Mouse (Mus musculus) urinary bladder, postnatal 14 days (tissue): ENCODE measurements around the gene Pipox.

Experiments
- DNase-seq: peaks from one replicate; pipeline ENCODE4 v3.0.0; 2021; ENCODE audit warnings: low spot score

The Pipox gene

DNA sequence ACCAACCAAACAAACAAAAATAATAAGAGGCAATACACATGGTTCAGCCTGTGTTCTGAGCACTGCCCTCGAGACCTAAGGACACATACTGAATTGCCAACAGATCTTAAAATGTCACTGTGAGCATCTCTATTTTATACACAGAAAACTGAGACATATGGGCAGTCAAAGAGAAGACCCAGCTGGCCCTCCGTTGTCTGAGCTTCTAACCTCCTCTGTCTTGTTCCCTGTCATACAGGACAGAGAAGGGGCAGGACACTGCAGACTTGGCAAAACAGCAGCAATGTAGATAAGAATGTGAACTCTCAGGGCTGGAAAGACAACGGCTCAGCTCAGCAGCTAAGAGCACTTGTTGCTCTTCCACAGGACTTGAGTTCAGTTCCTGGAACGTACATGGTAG lies 14.6 kb upstream of the Pipox start:
- DNase-seq: no peak

DNA sequence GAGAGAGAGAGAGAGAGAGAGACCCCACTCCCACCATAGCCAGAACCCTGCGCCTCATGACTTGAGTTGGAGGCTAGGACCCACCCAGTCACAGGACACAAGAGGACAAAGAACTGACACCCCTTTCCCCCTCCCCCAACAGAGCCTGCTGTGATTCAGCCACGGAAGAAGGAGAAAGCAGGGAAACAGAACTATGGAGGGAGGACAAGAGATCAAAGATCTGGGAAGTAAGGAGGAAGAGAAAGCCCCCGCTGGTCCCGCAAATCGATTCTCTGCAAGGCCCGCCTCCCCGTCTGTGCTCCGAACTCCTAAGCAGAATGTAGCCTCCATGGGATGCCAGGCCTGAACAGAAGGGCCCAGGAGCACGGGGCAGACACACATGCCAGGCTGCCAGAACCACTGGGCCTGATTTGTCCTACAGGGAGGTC lies 12.9 kb upstream of the Pipox start:
- DNase-seq: no peak

DNA sequence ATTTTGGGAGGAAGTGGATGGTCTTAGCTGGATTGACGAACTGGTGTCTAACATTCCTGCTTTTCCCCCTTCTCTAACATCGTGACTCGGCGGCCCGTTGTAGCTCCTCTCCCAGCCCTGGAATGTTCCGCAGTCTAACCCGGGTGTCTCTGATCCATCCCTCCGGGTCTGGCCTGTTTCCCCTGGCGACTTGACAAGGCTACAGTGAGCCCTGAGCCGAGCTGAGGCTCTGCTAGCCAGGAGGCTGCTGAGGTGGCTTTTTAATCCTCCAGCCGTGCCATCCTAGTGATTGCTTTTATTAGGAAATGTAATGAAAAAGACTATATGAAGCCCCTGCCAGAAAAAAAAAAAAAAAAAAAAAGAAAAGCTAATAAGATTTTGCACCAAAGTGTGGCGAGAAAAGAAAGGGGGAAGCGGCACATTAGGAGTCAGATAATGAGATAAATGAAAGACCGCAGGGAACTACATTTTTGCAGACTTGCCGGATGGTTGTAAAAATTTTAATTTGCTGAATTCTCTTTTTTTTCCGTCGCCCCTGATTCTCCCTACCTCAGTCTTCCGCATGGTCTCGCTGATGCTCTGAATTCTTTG lies 12.3 kb upstream of the Pipox start:
- peak; percentile 28 for DNase-seq

DNA sequence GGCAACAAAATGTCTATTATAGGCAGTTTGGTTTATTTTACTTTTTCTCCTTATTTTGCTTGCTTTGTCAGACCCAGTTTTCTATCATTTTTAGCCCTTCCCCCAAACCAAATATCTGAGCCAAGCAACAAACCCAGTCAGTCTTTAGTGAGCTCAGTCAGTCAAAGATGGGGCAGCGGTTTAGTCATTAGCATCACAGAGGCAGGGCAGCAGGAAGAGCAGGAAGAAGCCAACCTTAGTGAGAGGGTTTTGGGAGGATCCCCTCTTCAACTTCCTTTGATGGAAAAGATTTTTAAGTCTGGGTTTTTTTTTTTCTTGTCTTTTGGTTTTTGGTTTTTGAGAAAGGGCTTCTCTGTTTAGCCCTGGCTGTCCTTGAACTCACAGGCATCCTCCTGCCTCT lies 10.8 kb upstream of the Pipox start:
- no peak for DNase-seq

DNA sequence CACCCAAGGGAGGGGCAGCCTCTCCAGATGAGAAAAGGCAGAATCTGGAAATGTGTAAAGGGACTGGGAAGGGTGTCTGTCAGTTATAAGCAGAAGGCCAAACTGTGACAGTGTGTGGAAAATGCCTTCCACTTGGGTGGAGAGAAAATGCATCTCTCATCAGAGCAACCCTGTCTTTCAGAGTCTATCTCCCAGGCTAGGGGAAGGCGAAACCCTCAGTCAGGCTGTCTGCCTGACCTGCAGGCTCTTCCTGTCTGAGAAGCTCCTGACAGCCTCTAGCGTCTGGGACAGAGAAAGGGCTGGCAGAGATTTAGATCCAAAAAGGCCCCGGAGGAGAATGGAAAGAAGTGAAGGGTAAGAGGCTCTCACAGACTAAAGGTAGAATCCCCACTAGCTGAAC lies 9.9 kb upstream of the Pipox start:
- no peak for DNase-seq

DNA sequence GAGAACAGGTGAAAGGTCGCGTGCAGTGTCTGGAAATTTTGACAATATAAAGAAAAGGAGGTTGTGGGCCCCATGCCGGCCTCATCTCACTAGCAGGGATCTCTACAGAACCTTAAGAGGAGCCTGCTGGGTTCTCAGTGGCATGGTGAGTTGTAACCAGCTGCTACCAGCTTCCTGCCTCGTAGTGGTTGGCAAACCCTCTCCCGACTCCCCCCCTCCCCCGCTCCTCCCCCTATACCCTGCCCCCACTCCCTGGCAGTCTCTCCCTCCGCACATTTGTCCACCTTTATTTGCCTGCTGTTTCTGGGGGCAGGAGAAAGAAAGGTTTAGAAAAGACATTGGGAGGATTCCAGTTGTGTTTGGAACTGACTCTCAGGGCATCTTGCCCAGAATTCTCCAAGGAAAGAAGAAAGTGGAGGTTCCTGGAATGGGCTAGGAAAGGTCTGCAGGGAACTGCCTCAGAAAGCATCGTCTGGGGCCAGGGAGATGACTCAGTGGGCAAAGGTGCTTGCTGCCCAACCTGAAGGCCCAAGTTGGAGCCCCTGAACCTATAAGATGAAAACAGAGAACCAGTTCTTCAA lies 8.0 kb upstream of the Pipox start:
- DNase-seq: no peak

DNA sequence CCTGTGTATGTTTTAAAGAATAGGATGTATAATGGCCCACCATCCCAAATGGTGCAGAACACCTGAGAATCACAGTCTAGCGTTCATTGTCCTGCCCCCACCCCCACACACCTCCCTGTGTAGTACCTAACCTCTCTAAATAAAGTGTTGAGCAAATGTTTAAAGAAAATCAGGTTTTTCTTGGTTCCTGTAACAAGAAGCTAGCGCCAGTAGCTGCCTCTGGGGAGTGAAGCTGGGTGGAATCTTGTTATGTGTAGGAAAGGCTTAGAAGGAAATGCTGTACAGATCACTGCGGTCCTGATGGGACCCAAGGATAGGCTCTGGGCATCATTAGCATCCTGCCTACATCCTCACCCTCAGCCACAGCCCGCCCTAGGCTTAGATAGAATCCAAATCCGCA lies 7.5 kb upstream of the Pipox start:
- peak; percentile 22 for DNase-seq

DNA sequence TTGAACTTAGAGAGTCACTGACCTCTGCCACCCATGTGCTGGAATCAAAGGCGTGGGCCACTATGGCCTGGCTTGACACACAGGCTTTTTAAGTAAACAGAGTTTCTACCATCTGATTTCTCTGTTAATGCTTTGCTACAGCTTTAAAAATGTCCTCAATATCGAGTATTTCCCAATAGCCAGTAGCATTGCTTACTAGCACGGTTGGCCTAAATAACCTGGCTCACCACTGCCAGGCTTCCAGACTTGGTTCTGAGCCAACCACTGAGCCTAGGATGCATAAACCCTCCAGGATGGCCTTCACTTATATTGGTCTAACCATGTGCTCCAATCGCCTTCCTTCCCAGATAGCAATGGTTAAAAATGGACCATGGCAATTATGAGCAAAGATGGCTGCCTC lies 6.8 kb upstream of the Pipox start:
- DNase-seq: no peak

DNA sequence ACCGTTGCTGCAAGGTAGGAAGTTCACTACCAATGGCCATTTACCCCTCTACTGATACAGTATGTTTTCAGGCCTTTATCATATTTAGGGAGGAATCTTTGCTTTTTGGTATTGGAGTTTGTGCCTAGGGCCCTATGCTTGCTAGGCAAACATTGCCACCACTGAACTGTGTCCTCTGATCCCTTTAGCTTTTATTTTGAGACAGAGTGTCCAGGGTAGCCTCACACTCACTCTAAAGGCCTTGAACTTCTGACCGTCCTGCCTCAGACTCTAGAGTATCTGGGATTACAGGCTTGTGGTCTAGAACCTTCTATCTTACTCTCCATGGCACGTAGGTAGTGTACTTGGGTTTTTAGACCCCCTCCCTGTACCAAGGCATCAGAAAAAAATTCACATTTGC lies 6.3 kb upstream of the Pipox start:
- DNase-seq: no peak

DNA sequence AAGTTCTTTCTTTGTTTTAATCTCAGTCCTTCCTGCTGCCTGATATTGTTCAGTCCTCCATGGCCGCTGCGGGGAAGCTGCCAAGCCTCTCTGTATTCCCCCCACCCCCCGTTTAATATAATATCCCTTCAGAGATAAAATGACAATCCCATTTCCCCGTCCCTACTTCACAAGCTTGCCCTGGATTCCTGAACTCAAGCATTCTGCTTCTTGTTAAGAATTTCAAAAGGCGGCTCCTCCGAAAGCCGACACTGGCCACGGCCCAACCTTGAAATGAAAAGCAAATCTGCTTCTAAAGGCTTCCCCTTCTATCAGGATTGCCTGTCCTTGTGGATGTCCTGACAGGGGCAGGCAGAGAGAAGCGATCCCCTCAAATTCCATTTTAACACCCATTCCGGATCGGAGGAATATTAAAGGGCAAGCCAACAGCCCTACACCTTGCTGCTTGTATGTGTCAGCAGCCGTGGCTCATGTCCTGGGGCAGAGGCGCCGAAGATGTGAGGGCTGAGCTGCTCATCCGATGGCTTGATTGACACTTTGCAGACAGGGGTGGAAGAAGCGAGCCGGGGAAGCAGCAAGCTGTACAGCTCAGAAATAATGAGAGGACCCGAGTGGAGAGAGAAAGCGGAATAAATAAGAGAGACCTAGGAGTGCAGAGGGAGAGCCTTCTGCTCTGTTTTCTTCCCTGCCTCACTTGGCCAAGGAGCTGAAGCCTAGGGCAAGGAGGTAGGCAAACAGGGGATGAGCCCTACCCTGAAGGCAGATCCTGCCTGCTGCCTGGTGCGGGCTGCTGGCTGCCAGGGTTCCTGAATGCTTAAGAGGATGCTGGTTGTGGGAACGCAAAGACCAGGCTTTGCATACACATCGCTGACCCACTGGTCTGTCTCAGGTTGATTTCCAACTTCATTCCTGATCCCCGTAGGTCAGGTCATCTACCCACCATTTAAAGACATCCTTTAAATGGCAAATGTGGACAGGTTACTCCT lies 3.2 kb upstream of the Pipox start:
- no peak for DNase-seq

DNA sequence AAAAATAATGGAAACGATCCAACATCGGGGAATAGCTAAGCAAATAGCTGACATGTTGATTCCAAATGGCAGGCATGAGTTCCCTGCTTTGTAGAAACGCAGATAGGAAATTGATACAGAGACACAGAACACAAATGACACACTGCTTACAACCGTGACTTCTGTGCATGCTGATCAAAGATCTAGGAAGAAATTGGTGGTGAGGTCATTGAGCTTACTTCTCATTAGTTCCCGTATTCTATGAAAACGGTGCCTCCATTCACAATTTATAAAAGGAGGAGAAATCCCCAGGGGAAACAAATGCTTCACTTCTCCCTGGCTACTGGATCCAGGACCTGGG lies 2.6 kb upstream of the Pipox start:
- no peak for DNase-seq

DNA sequence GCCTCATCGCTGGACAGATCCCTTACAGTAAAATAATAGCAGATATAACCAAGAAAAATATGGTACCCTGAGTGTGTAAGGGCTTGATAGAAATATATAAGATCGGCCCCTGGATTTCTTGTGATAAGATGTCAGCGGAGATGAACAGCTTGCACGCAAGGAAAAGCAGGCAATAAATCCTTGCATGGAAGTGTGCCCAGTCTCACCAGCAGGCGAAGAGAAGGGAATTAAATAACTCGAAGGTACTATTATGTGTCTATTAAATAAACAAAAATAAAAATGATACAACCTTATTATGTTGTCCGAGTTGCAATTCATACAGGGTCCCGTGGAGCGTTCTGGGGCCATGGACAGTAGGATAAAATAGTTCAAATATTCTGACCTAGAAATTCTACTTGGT lies 2.1 kb upstream of the Pipox start:
- DNase-seq: no peak

DNA sequence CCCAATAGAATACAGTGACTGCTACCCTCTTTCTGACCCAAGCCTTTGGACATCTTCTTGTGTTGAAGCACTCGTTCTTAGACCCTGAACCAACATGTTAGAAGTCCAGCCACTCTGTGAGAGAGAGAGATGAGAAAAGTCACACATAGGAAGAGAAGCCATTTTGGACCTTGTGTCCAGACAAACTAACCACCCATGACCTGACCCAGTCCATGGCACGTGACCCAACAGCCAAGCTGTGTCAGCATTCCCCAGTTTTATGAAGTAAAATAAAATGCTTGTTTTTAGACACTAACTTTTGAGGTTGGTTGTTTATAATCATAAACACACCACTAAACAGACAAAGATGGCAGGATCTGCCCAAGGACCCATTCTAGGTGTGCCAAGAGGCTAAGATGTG lies 1.1 kb upstream of the Pipox start:
- no peak for DNase-seq

DNA sequence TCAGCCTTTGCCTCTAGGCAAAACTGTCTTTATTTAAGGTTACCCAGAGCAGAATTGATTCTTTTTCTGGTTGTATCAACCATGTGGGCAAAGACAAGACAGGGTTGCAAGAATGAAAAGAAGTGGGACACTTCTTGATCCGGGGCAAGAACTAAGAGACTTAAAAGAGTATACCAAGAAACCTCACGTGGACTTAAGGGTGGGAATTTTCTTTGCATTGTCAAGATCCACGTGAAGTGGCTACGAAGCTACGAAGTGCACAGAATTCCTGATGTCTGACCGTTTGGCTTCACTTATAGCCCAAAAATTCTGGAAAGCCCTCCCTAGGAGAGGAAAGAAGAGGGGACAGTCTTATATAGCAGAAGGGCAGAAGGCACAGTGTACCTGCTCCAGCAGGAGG lies 613 bp downstream of the Pipox start:
- DNase-seq: no peak

DNA sequence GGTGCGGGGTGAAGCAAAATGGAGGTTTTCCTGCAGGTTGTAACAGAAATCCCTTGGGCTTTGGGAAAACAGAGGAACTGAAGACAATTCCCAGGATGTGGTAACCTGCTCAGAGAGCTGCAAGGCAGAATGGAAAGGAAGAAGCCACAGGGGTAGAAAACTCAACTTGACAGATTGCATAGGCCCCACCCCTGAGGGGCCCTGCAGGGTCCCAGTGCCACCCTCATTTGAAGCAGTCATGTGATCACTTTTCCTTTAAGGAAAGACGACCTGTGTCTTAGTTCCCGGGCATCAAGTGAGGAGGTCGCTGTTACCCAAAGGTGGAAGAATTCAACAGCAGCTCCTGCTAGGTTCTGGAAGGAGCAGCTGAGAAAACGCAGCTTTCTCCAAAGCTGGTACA lies 1.0 kb downstream of the Pipox start:
- DNase-seq: no peak

DNA sequence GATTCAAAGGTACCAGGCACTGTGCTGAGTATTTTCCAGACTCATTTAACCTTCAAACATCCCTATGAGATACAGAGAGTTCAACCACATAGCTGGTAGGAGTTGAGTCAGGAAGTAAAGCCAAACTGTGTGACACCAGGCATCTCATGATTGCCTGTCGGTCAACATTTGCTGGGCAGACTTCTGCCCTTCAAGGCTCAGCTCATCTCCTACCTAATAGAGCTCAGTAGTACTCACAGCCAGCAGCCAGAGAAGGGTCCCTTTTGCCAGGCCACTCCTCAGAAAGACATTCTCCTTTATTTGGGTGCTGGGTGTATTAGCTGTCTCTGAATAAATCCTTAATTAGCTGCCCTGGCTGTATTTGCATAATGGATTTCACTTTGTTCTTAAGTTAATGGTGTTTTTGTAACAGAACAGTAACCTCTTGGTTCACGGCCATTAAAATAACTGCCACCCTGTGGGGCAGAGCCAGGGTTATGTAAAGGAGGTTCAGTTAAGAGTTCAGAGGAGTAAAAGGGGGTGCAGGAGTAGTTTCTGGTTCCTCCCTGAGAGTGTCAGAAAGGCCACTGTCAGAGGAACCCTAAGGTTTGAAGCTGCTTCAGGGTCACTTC lies 3.1 kb downstream of the Pipox start:
- DNase-seq: no peak

DNA sequence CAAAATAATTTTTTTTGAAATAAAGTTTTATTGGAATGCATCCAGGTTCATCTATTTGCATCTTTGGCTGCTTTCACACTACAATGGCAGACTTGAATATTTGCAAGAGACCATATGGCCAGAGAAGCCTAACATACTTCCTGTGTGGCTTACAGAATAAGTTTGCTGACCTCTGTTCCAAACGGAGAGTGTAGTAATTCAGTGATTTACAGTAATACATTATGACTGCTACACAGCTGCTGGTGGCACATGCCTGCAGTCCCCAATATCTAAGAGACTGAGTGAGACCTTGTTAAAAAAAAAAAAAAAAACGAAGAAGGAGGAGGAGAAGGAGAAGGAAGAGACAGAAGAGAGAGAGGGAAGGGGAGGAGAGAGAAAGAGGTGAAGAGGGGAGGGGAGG lies 4.4 kb downstream of the Pipox start:
- DNase-seq: no peak

DNA sequence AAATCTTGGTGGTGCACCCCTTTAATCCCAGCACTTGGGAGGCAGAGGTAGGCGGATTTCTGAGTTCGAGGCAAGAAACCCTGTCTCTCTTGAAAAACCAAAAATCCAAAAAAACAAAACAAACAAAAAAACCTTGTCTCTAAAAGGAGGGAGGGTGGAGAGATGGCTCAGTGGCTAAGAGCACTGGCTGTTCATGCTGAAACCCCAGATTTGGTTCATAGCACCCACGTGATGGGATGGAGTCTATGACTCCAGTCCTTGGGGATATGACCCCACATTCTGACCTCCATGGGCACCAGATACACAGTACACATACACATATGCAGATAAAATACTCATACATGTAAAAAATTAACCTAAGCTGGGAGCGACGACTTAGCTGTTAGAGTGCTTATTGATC lies 5.0 kb downstream of the Pipox start:
- no peak for DNase-seq

DNA sequence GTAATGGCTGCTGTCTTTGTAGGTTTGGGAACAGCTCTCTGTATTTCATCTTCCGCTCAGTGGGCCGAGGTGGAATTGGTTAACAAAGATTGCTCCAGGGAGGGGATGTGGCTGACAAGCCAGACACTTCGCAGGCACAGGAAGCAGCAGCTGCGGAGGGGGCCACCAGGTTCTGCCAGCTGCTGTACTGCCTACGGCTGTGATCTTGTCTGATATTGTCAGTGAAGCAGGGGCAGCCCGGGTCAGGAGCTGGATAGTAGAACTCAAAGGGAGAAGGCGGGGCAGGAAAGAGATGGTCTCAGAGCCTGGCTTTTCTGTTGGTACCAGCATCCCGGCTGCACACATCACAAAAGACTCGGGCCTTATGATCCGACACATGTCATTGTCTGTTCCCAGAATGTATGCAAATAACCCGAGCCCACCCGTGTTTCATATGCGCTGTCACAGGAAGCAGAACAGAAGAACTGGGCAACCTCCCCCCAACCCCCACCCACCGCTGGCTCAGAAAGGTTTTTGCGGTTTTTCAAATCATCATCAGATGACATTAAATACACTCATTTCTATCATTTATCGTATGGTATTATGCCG lies 6.4 kb downstream of the Pipox start:
- DNase-seq: no peak

DNA sequence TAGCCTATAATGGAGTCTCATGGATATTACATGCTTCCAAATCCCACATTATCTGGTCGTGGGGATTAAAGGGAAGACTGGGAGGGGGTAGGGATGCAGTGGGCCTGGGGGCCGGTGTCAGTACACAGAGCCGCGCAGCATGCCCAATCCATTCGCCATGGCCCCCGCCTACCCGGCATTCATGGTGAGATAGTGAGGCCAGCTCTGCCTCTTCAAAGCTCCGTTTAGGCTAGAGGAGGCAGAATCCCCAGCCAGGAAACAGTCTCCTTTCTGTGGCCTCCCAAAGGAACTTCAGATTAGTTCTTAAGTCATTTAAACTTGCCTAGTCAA lies 8.7 kb downstream of the Pipox start:
- DNase-seq: no peak

DNA sequence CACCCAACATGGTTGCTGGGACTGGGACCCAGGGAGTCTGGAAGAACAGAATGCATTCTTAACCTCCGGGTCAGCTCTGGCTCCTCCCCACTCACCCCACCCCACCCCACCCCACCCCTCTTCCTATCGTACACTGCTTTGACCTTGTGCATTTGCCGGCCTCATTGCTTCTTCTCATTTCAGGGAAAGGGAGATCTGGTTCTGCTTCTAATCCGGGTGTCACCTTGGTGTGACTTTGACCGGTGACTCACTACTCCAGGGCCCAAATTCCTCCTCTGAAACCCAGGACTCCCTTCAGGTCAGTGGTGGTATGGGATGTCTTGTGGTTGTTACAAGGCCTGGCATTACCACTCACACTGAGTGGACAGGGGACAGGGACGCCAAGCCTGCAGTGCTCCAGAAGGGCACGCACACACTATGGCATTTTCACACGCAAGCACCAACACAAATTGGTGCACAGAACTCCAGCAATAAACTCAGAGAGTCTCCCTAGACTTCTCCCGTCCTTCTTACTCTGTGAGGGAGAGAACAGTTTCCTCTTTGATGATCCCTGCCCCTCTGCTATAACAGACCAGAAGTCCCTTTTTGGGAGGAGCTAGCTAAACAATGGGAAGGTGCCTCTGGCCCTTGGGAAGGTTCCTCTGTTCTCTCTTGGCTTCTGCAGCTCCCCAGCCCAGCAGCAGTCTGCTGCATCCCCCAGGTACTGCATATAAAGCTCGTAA lies 9.2 kb downstream of the Pipox start:
- DNase-seq: no peak

DNA sequence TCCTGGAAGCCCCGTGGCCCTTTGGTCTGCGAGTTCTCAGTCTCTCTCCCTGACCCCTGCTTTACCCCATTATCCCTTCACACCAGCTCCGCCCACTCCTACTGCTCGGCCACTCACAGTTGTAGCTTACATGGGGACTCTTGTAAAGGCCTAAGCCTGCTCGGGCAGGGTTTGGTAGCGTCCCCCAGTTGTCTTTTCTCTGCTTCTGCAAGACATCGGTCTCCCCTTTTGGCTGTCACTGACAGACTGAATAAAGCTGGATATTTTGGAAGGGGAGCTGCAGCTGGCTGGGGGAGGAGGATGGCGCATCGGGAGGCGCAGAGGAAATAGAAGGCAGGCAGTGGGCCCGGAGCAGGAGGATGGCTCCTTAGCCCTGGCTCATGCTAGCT lies 17.1 kb downstream of the Pipox start:
- no peak for DNase-seq
